In genomic region chr13:107888571-107889451, GRCm38 (mm10) we compare ENCODE assay signal across 7 mouse cellular contexts.
DNase-seq lines count a peak whose midpoint lies in the region; ATAC-seq and TF ChIP-seq lines count a peak whose summit lies in the region.

No protein-coding gene starts in this region.

- H3K4me1 ChIP-seq in kidney, adult 2 months (ENCODE audit: control insufficient read depth, insufficient read depth, low read length) = no peaks in the 10 kb centered on the region; the same call in 1 of the 2 replicates
- peaks cover 13% of the 10 kb centered on the region; the same call in 1 of the 2 replicates for H3K4me1 ChIP-seq in stomach, embryonic 15.5 days

- H3K36me3 ChIP-seq in kidney, adult 2 months (ENCODE audit: control insufficient read depth, insufficient read depth, low read length) = no peaks in the 10 kb centered on the region
- H3K36me3 ChIP-seq in myocyte (ENCODE audit: control insufficient read depth, insufficient read depth) = no peaks in the 10 kb centered on the region
- H3K36me3 ChIP-seq in stomach, embryonic 15.5 days = no peaks in the 10 kb centered on the region

- no peak for ATAC-seq in stomach, embryonic 15.5 days (ENCODE audit: insufficient read depth, low FRiP score, low read depth)

- peak overlapping the region; percentile 29 for H3K27ac ChIP-seq in kidney, adult 2 months (ENCODE audit: insufficient read depth, low read depth, low read length)
- peak overlapping the region; percentile 90 for H3K27ac ChIP-seq in stomach, embryonic 15.5 days

- peak overlapping the region; percentile 80 for H3K4me2 ChIP-seq in myocyte (ENCODE audit: low read depth)
- peak overlapping the region; percentile 80 for H3K4me2 ChIP-seq in stomach, embryonic 15.5 days

- no peak for TF ChIP-seq POLR2A in kidney, adult 2 months (IDR thresholded peaks at IDR 0.05; ENCODE audit: low read depth, low read length)
- peak; percentile 25 for TF ChIP-seq POLR2A in myocyte (IDR thresholded peaks at IDR 0.05; ENCODE audit: insufficient read length, low read depth)

- H3K9me3 ChIP-seq in stomach, embryonic 15.5 days = no peaks in the 10 kb centered on the region

- H3K27me3 ChIP-seq in kidney, adult 2 months (replicated peaks; ENCODE audit: control insufficient read depth, insufficient read depth, low read length) = no peaks in the 10 kb centered on the region
- H3K27me3 ChIP-seq in myocyte (ENCODE audit: control insufficient read depth, insufficient read depth, insufficient read length) = no peaks in the 10 kb centered on the region
- H3K27me3 ChIP-seq in stomach, embryonic 15.5 days (replicated peaks) = no peaks in the 10 kb centered on the region

- WGBS in kidney, adult 2 months = under 1% methylated on average over 127 of the region's 127 CpGs
- WGBS in stomach, embryonic 15.5 days = 0% methylated on average over 64 of the region's 127 CpGs

- peak overlapping the region; percentile 98 for H3ac ChIP-seq in myocyte (ENCODE audit: control insufficient read depth, insufficient read length)

- TF ChIP-seq CTCF in kidney, adult 2 months (conservative IDR thresholded peaks at IDR 0.05; ENCODE audit: insufficient read depth, insufficient read length, low read depth, low read length) = no peak

- peaks cover 45% of the 10 kb centered on the region for H3K79me2 ChIP-seq in myocyte (ENCODE audit: control insufficient read depth, insufficient read depth)

- peak; percentile 85 for DNase-seq in adrenal gland, adult 2 months
- peak; percentile 74 for DNase-seq in embryo, embryonic 11 days
- DNase-seq in heart, adult 18-20 months = peak; percentile 74 to 80
- DNase-seq in kidney, adult 2 months = peak; percentile 66
- peak; percentile 28 for DNase-seq in liver

- peak overlapping the region; percentile 77 for H3K4me3 ChIP-seq in kidney, adult 2 months (ENCODE audit: insufficient read depth, low read depth, low read length)
- H3K4me3 ChIP-seq in myocyte = peak overlapping the region; percentile 33
- H3K4me3 ChIP-seq in stomach, embryonic 15.5 days (replicated peaks) = peak overlapping the region; percentile 90

- H3K9ac ChIP-seq in stomach, embryonic 15.5 days = peak overlapping the region; percentile 87

TF ChIP-seq in myocyte, 11 proteins besides CTCF, POLR2A, EP300 and RAD21:
- TF ChIP-seq MYOD1 (IDR thresholded peaks at IDR 0.05; ENCODE audit: control insufficient read depth in 1 of 3, insufficient read length in 2 of 3, low read depth in 2 of 3) (peak in 1 of 3 experiments; percentile 29), E2F4 (IDR thresholded peaks at IDR 0.05; ENCODE audit: insufficient read depth) (no peak), MYOG (IDR thresholded peaks at IDR 0.05; ENCODE audit: control insufficient read depth in 1 of 3, insufficient read depth in 1 of 3, insufficient read length in 2 of 3, low read depth in 2 of 3) (peak in 1 of 3 experiments; percentile 4), TCF12 (IDR thresholded peaks at IDR 0.05; ENCODE audit: insufficient read depth, poor library complexity, severe bottlenecking) (no peak)

Comparison
In these comparisons a context has a peak if more than half of its experiments do, and no peak if none do; other contexts are left out.
1. DNase-seq: peak in every context shown above with its lines; median percentile 85 in adrenal gland, adult 2 months; 77 in heart, adult 18-20 months; 74 in embryo, embryonic 11 days; 66 in kidney, adult 2 months; 28 in liver.
2. H3K4me3 ChIP-seq: peak in every context shown above with its lines; median percentile 90 in stomach, embryonic 15.5 days; 77 in kidney, adult 2 months; 33 in myocyte.